Mouse (Mus musculus): ENCODE measurements around the gene Mycbp2.

DNA sequence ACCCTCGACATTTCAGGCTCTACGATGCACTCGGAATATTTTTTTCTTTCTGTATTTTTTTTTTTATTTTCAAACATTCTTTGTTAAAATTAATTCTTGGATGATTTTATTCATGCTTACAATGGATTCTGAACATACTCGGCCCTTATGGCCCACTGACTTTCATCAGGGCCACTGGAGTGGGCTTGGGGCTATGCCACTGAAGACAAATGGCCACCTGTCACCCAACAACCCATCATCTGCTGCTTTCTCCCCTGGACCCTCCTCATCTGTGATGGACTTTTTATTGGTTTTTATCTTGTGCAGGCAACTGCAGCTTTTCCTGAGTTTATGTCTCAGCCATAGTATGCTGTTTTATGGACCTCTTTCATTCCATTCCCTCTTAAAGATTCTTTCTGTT, 40.8 kb upstream of the Mycbp2 start:
- TF ChIP-seq CTCF (IDR thresholded peaks at IDR 0.05; ENCODE audit: low read depth) = no peak
- no peak for TF ChIP-seq EP300 (IDR thresholded peaks at IDR 0.05; ENCODE audit: low read depth)
